Mouse (Mus musculus) C2C12 (cell line): ENCODE results near the gene Ghrhr.

ENCODE experiments used
- CTCF ChIP-seq: IDR thresholded peaks from one replicate; pipeline ENCODE4 v1.5.1; 2011; ENCODE audit not compliant: control insufficient read depth, insufficient read depth, insufficient read length
- USF1 ChIP-seq: IDR thresholded peaks from one replicate; pipeline ENCODE4 v1.6.1; 2011; ENCODE audit warnings: low read depth, mild to moderate bottlenecking, control low read depth, moderate library complexity

DNA sequence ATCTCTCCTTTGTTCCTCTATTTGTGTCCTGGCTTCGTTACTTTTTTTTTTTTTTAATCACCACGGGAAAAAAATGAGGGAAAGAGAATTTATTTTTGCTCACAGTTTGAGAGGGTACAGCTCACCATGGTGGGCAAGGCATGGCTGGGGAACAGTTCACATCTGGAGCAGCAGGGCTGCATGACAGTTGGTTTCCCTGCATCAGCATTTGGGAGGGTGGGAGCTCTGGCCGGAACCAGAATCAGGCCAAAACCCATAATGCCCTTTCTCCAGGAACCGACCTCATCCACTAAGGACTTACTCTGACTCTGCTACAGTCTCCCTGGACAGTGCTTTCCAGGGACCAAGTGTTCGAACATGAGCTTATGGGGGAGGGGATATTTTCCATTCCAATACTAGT lies 13.2 kb downstream of the Ghrhr start:
- no peak for TF ChIP-seq CTCF
- TF ChIP-seq USF1: no peak
